Mouse (Mus musculus) lung, adult 18-20 months (tissue): ENCODE results near the gene Itprid1.

Experiments
- DNase-seq, 2 experiments: peaks; one replicate each; pipeline ENCODE4 v3.0.0; 2022; ENCODE audit warnings: mixed read lengths in 2 of 2

Itprid1 gene

GRCm38 (mm10) chr6:55901568-55902328 lies 65.1 kb downstream of the Itprid1 start:
- DNase-seq = no peak

DNA sequence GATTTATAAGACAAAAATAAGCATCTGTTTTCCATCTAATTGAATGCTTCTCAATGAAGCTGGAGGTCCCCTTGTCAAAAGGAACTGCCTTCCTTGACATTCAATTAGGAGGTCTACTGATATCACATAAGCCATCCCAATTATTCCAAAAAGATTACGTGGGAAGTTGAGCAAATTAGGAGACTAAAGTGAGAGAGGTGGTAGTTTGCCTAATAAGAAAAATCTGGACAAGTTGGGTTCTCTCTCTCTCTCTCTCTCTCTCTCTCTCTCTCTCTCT lies 65.6 kb downstream of the Itprid1 start:
- DNase-seq = no peak

- DNase-seq = no peak
Observed at GRCm38 (mm10) chr6:55919206-55919605, 82.5 kb downstream of the Itprid1 start.

GRCm38 (mm10) chr6:55920282-55920720 lies 83.6 kb downstream of the Itprid1 start:
- no peak for DNase-seq

DNA sequence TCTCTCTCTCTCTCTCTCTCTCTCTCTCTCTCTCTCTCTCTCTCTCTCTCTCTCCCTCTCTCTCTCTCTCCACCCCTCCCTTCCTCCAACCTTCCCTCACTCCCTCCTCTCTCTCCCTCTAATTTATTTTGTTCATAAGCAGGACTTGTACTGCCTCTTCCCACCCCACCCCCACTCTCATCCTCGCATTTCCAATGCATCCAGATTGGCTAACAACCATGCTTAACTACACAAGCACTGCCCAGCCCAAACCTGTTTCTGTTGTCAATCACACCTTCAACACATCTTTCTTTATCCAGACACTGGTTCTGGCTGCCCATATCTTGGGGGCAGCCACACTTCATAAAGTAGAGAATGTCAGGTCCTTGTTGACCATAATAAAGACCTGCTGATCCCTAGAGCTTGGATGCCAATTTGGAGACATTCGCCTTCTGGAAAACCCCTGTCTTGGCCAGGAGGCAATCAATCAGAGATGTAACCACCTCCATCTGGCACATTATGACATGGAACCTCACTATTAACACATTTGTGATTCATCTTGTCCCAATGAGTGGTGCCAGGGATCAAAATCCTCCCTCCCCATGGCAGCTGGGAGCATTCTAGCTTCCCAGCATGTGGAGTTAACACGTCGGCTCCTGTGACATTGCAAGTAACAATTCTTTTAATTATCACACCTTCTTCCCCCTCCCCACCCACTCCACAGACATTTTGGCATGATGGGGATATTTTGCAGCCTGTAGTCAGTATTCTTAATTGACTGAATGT lies 84.4 kb downstream of the Itprid1 start:
- no peak for DNase-seq

DNA sequence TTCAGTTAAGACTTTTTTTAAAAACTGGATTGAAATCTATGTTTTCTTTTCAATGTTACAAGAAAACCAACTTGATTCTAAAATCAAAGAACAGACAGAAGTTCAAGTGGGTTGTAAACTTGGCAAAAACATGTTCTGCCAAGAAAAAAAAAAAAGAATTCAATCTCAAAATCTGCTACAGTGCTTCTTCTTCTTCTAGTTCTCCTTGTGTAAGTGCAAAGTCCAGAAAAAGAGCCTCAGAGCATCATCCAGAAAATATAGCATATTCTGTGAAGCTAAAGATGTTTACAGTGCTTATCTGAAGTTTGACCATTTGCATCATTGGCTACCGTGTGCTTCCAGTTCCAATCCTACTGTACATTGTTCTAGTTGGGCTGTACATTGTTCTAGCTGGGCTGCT lies 108.0 kb downstream of the Itprid1 start:
- DNase-seq = no peak

GRCm38 (mm10) chr6:55950345-55951110 lies 113.8 kb downstream of the Itprid1 start:
- peak; percentile 20 to 40 for DNase-seq

DNA sequence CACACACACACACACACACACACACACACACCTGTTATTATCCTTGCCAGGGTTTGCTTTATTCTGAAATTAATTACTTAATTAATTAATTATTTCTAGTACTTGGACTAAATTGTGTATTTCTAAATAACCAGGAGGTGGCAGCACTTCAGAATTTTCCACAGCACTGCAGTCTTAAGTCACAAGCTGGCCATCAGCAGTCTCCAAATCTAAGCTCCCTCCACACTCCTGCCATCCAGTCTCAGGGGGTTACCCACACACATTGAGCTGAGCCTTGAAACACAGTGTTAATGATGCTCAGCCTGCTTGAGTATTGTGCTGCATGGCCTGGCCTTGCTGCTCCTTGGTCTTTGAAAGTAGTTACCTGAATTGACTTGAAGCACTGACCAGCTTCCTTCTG lies 136.3 kb downstream of the Itprid1 start:
- DNase-seq = peak in 1 of 2 experiments; percentile 1

DNA sequence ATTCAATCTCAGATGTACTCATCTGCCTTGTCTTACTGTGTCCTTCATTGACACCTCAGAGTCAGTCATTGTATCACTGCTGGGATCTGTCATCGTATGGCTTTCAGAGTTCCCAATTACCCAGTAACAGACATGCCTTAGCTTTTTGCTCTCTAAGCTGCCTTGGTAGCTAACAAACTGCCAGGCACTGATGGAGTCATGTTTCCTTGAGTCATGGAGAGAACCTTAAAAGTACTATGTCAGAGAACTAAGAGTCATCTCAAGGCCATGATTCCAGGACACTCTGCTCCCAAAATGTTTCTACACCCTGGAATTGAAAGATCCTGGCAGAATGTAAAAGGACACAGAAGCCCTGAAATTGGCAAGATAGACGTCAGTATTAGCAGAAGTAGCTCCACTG lies 143.1 kb downstream of the Itprid1 start:
- no peak for DNase-seq

DNA sequence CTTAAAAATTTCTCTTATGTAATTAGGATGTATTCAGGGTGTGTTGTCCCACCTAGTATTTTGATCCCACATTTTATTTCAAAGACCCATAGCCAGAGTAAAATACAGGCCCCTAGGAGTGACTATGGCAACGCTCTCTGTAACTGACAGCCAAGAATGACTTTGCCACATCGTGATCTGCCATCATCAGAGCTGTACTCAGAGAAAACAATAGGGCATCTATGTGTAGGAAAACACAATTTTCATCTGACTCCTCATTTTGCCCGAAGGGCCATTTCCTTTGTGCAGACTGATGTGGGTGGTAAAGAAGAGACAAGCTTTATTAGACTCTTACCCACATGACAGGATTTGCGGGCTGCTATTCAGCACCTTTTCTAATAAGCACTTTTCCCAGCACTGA lies 172.0 kb downstream of the Itprid1 start:
- DNase-seq = no peak

GRCm38 (mm10) chr6:56012384-56012783 lies 175.7 kb downstream of the Itprid1 start:
- no peak for DNase-seq

GRCm38 (mm10) chr6:56017291-56017994 lies 180.7 kb downstream of the Itprid1 start, which contains the start of gene Ppp1r17:
Ppp1r17 (plus strand) TSS chr6:56017497.
- DNase-seq = no peak

DNA sequence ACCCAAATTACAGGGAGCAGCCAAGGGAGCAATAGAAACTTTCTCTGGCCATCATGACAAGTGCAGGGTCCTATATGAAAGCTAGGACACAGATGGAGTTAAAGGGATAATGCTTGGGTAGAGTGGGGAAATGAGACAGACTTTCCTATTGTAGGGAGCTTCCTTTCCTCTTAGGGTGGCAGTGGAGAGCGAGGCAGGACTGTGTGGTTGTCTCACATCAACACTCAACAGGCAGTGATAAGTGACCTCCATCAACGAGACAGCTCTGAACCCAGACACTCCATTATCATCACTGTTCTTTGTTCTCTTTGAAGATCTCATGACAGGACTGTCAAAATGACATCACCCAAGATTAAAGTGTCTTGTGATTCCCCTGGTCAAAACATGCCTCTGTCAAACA lies 182.9 kb downstream of the Itprid1 start:
- no peak for DNase-seq

GRCm38 (mm10) chr6:56025533-56025932 lies 188.8 kb downstream of the Itprid1 start:
- DNase-seq = no peak

- DNase-seq = no peak
Observed at GRCm38 (mm10) chr6:56027318-56027717, 190.6 kb downstream of the Itprid1 start.

- DNase-seq = no peak
Observed at GRCm38 (mm10) chr6:56027966-56028365, 191.3 kb downstream of the Itprid1 start.
